Mouse (Mus musculus): ENCODE data around the gene Ngfr. TPM values are rescaled to one million over a fixed set of nuclear protein-coding genes. Genes with fewer than 3 reads are reported as not detected.

Ngfr gene
- polyA plus RNA-seq, 1 experiment from 2014 or later: 13.7 TPM

DNA sequence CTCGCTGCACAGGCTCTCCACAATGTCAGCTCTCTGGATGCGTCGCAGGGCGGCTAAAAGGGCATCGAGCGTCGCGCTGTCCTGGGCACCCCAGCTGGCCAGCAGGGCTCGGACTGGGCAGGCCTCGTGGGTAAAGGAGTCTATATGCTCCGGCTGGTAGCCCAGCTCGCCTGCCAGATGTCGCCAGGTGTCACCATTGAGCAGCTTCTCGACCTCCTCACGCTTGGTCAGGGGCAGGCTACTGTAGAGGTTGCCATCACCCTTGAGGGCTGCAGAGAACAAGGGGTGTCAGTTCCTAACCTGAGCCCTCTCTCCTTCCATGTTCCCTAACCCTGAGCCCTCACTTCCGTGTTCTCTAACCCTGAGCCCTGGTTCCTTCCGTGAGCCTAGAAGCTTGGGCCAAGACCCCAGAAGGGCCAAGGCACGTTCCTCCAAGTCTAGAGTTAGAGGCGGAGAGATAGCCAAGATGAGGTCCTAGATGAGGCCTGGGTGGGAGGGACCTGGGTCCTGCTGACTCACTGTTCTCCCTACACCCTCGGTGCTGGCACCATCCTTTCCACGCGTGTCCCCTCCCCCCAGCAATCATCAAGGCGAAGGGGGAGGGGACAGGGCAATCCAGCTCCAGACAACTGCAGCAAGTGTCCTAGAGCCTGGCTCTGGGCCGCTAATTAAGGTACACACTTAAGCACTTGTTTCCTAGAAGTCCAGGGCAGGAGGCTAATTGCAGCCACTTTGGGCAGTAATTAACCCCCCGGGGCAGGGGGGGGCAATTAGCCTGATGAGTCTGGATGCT is 16.5 kb downstream of the Ngfr start:
- H3K27me3 ChIP-seq (ENCODE audit: control insufficient read depth, insufficient read depth, low read length): no peaks in the 10 kb centered on the region; the same call in 1 of the 2 replicates
- DNase-seq (ENCODE audit: low spot score) (no peak), ATAC-seq (replicated peaks; ENCODE audit: insufficient number of reproducible peaks, low FRiP score, low TSS enrichment, low read depth) (no peak)
- no peak overlapping the region; the same call in 1 of the 2 replicates for H3K4me2 ChIP-seq (ENCODE audit: low read depth, low read length)
- H3K9me3 ChIP-seq (replicated peaks; ENCODE audit: control insufficient read depth, low read length): no peaks in the 10 kb centered on the region
- H3K9ac ChIP-seq (replicated peaks; ENCODE audit: low read length): no peak overlapping the region
- H3K36me3 ChIP-seq (replicated peaks; ENCODE audit: control insufficient read depth, insufficient read depth, low read depth, low read length): no peaks in the 10 kb centered on the region
- H3K4me3 ChIP-seq (ENCODE audit: low read depth, low read length): no peak overlapping the region
- WGBS: 51% methylated on average over 25 of the region's 25 CpGs
- peaks cover 29% of the 10 kb centered on the region for H3K4me1 ChIP-seq (ENCODE audit: control insufficient read depth, insufficient read depth, low read length)
- no peak overlapping the region for H3K27ac ChIP-seq (replicated peaks; ENCODE audit: low read depth, low read length)

DNA sequence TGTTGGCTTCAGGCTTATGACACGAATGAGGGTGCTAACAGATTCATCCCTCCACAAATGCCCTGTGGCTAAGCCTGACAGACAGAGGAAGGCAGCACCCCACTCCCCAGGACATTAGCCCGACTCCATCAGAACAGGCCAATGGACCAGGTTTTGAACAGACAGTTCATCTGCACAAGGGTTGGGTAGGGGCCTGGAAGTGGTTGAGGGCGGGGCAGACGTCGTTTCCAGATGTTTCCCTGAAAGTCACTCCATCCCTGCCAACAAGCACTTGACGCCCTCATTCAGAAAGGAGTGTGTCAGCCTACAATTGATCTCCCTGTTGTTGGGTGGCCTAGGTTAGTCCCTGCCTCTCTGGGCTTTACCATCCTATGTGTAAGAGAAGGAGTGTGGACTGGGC is 17.6 kb downstream of the Ngfr start:
- no peak overlapping the region for H3K4me2 ChIP-seq (ENCODE audit: low read depth, low read length)
- peaks cover 21% of the 10 kb centered on the region for H3K4me1 ChIP-seq (ENCODE audit: control insufficient read depth, insufficient read depth, low read length)
- H3K27me3 ChIP-seq (ENCODE audit: control insufficient read depth, insufficient read depth, low read length): no peaks in the 10 kb centered on the region; the same call in 1 of the 2 replicates
- WGBS: 78% methylated on average over 6 of the region's 6 CpGs
- H3K4me3 ChIP-seq (ENCODE audit: low read depth, low read length): no peak overlapping the region
- H3K9ac ChIP-seq (replicated peaks; ENCODE audit: low read length): no peak overlapping the region
- no peak for ATAC-seq (replicated peaks; ENCODE audit: insufficient number of reproducible peaks, low FRiP score, low TSS enrichment, low read depth)
- no peaks in the 10 kb centered on the region for H3K36me3 ChIP-seq (replicated peaks; ENCODE audit: control insufficient read depth, insufficient read depth, low read depth, low read length)
- H3K9me3 ChIP-seq (replicated peaks; ENCODE audit: control insufficient read depth, low read length): no peaks in the 10 kb centered on the region
- H3K27ac ChIP-seq (replicated peaks; ENCODE audit: low read depth, low read length): no peak overlapping the region
- no peak for DNase-seq (ENCODE audit: low spot score)

DNA sequence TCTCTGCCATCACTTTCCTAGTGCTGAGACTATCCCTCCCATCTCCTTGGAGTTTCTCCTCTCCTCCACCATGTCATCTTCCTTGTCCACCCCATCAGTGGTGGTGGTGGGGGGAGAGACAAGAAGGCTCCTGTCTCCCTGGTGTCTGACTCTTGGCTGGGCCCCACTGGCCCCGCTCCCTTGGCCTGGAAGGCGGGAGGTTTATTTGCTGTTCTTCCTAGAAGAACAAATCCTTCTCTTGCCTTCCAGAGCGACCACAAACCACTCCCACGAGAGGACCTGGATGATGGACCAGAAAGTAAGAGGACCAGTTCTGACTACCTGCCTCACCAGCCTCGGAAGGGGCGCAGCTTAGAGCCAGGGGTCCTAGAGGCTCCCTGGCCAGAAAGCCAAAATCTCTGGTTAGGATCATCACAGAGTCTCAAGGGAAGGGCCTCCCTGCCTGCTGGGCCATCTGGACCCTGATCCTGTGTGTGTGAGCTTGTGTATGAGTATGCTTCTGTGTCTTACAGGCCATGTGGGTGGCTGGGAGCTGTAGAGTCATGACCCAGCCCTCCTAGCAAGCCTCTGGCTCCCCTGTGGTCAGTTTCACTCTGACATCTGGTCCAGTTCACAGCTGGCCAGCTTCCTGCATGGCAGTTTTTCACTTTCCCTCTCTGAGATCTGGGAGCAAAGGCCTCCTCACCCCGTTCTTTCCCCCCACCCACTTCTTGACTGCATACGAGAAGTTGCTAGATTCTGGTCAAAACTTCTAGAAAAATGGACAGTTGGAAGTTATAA is 19.4 kb downstream of the Ngfr start:
- no peak for DNase-seq (ENCODE audit: low spot score)
- H3K9ac ChIP-seq (replicated peaks; ENCODE audit: low read length): 0 out of 2 replicates have a peak overlapping the region, but pooled peaks have one; percentile 25
- no peak overlapping the region for H3K4me3 ChIP-seq (ENCODE audit: low read depth, low read length)
- H3K4me2 ChIP-seq (ENCODE audit: low read depth, low read length): no peak overlapping the region
- no peaks in the 10 kb centered on the region; the same call in 1 of the 2 replicates for H3K27me3 ChIP-seq (ENCODE audit: control insufficient read depth, insufficient read depth, low read length)
- 56% methylated on average over 8 of the region's 8 CpGs for WGBS
- no peaks in the 10 kb centered on the region for H3K36me3 ChIP-seq (replicated peaks; ENCODE audit: control insufficient read depth, insufficient read depth, low read depth, low read length)
- H3K27ac ChIP-seq (replicated peaks; ENCODE audit: low read depth, low read length): no peak overlapping the region
- no peaks in the 10 kb centered on the region for H3K9me3 ChIP-seq (replicated peaks; ENCODE audit: control insufficient read depth, low read length)
- peaks cover 19% of the 10 kb centered on the region for H3K4me1 ChIP-seq (ENCODE audit: control insufficient read depth, insufficient read depth, low read length)
- ATAC-seq (replicated peaks; ENCODE audit: insufficient number of reproducible peaks, low FRiP score, low TSS enrichment, low read depth): no peak

DNA sequence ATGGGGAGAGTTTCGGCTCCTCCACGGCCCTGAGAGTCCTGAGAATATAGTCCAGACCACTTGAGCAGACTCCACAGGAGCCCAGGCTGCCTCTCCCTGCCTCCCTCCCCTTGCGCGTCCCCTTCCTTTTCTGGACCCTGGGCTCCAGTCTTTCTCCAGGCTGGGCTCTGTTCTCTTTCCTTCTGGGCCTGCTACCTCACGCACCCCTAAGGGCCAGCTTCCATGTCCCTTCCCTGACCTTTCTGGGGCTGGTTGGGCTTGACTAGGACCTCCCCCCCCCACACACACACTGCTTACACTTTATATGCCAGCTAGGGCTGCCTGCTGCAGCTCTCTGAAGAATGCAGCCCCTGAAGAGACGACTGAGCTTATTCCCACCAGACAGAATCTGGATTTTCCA is 20.2 kb downstream of the Ngfr start:
- ATAC-seq (replicated peaks; ENCODE audit: insufficient number of reproducible peaks, low FRiP score, low TSS enrichment, low read depth) (no peak), DNase-seq (ENCODE audit: low spot score) (no peak)
- Histone ChIP-seq H3K27me3 (ENCODE audit: control insufficient read depth, insufficient read depth, low read length) (no peaks in the 10 kb centered on the region; the same call in 1 of the 2 replicates), H3K4me1 (ENCODE audit: control insufficient read depth, insufficient read depth, low read length) (peaks cover 16% of the 10 kb centered on the region), H3K9me3 (replicated peaks; ENCODE audit: control insufficient read depth, low read length) (no peaks in the 10 kb centered on the region), H3K27ac (replicated peaks; ENCODE audit: low read depth, low read length) (no peak overlapping the region), H3K36me3 (replicated peaks; ENCODE audit: control insufficient read depth, insufficient read depth, low read depth, low read length) (no peaks in the 10 kb centered on the region), H3K4me3 (ENCODE audit: low read depth, low read length) (no peak overlapping the region), H3K9ac (replicated peaks; ENCODE audit: low read length) (no peak overlapping the region), H3K4me2 (ENCODE audit: low read depth, low read length) (no peak overlapping the region)
- WGBS: 46% methylated on average over 6 of the region's 6 CpGs

DNA sequence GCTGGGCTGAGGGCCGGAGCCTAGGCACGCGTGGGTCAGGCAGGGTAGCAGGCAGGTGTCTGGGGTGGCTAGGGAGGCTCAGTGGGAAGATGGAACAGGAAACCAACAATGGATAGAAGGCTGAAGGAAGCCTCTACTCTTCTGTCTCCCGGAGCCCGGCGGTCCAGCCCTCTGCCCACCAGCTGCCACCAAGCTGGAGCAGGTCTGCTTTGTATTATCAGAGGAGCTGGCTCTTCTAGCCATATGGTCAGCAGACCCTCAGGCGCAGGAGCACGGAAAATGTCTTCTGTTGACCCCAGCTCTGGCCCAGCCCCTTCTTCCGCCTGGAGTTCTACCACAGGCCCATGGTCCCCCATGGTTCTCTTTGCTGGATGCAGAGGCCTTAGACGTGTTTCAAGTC is 22.2 kb downstream of the Ngfr start:
- 52% methylated on average over 10 of the region's 10 CpGs for WGBS
- Histone ChIP-seq H3K4me2 (ENCODE audit: low read depth, low read length) (no peak overlapping the region), H3K9ac (replicated peaks; ENCODE audit: low read length) (no peak overlapping the region), H3K27ac (replicated peaks; ENCODE audit: low read depth, low read length) (no peak overlapping the region), H3K4me1 (ENCODE audit: control insufficient read depth, insufficient read depth, low read length) (peaks cover 8% of the 10 kb centered on the region), H3K36me3 (replicated peaks; ENCODE audit: control insufficient read depth, insufficient read depth, low read depth, low read length) (no peaks in the 10 kb centered on the region), H3K27me3 (ENCODE audit: control insufficient read depth, insufficient read depth, low read length) (no peaks in the 10 kb centered on the region; the same call in 1 of the 2 replicates), H3K4me3 (ENCODE audit: low read depth, low read length) (no peak overlapping the region), H3K9me3 (replicated peaks; ENCODE audit: control insufficient read depth, low read length) (no peaks in the 10 kb centered on the region)
- ATAC-seq (replicated peaks; ENCODE audit: insufficient number of reproducible peaks, low FRiP score, low TSS enrichment, low read depth): no peak; the same call in 1 of the 2 replicates
- DNase-seq (ENCODE audit: low spot score): peak; percentile 36

DNA sequence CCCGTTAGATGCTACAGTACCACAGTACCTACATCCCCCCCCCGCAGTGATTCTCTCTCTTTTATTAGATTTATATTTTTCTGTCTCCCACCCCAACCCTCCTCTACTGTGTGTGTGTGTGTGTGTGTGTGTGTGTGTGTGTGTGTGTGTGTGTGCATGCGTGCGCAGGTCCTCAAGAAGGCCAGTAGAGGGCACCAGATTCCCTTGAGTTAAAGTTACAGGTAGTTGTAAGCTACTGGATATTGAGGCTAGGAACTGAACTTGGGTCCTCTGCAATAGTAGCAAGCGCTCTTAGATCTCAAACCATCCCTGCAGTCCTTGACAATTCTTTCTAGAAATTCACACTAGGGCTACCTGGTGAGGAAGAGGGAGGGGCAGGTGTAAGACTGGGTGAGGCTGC is 23.7 kb downstream of the Ngfr start:
- Histone ChIP-seq H3K27ac (replicated peaks; ENCODE audit: low read depth, low read length) (no peak overlapping the region), H3K9me3 (replicated peaks; ENCODE audit: control insufficient read depth, low read length) (no peaks in the 10 kb centered on the region), H3K4me3 (ENCODE audit: low read depth, low read length) (no peak overlapping the region), H3K4me1 (ENCODE audit: control insufficient read depth, insufficient read depth, low read length) (peaks cover 8% of the 10 kb centered on the region; the same call in 1 of the 2 replicates), H3K36me3 (replicated peaks; ENCODE audit: control insufficient read depth, insufficient read depth, low read depth, low read length) (no peaks in the 10 kb centered on the region), H3K27me3 (ENCODE audit: control insufficient read depth, insufficient read depth, low read length) (no peaks in the 10 kb centered on the region), H3K9ac (replicated peaks; ENCODE audit: low read length) (no peak overlapping the region), H3K4me2 (ENCODE audit: low read depth, low read length) (no peak overlapping the region)
- DNase-seq (ENCODE audit: low spot score) (no peak), ATAC-seq (replicated peaks; ENCODE audit: insufficient number of reproducible peaks, low FRiP score, low TSS enrichment, low read depth) (no peak)
- WGBS: over 99% methylated on average over 5 of the region's 5 CpGs

DNA sequence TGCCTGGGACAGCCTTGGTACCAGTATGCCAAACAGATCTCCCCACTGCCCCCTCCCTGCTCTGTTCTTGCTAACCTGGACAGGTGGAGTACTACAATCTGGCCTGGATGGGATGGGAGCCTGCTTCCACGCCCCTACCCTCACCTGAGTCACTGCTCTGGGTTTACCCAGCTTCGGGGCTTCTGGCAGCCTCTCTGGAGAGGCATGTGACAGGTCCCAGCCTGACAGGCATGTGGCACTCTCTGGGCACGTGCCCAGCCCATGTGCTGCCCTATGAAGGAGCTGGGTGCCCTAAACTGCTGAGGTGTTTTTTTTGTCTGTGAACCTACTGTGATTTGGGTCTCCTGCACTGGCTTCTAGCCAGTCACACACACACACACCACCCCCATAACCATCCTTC is 26.8 kb downstream of the Ngfr start:
- no peaks in the 10 kb centered on the region for H3K4me1 ChIP-seq (ENCODE audit: control insufficient read depth, insufficient read depth, low read length)

DNA sequence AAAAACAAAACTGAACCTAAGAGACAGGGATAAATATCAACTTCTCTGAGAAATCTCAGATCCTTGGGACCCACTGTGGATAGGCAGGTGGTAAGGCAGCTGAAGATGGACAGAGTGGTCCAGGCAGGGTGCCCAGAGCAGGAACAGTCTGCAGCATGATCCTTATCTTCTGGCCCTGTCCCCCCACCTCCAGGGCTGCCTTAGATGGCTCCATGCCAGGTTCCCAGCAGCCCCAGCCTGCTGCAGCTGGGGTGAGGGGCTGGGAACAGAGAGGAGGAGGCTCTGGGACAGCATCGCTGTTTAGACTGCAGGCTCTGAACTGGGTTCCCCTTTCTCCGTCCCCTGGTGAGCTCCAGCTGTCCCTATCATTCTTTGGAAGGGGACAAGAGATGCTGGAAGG is 27.8 kb downstream of the Ngfr start:
- no peak overlapping the region for H3K4me3 ChIP-seq (ENCODE audit: low read depth, low read length)
- H3K4me2 ChIP-seq (ENCODE audit: low read depth, low read length): no peak overlapping the region
- ATAC-seq (replicated peaks; ENCODE audit: insufficient number of reproducible peaks, low FRiP score, low TSS enrichment, low read depth) (no peak), DNase-seq (ENCODE audit: low spot score) (no peak)
- H3K27ac ChIP-seq (replicated peaks; ENCODE audit: low read depth, low read length): no peak overlapping the region
- peaks cover 4% of the 10 kb centered on the region; the same call in 1 of the 2 replicates for H3K4me1 ChIP-seq (ENCODE audit: control insufficient read depth, insufficient read depth, low read length)
- no peak overlapping the region for H3K9ac ChIP-seq (replicated peaks; ENCODE audit: low read length)
- H3K9me3 ChIP-seq (replicated peaks; ENCODE audit: control insufficient read depth, low read length): no peaks in the 10 kb centered on the region
- WGBS: 89% methylated on average over 2 of the region's 2 CpGs
- no peaks in the 10 kb centered on the region for H3K27me3 ChIP-seq (ENCODE audit: control insufficient read depth, insufficient read depth, low read length)
- no peaks in the 10 kb centered on the region for H3K36me3 ChIP-seq (replicated peaks; ENCODE audit: control insufficient read depth, insufficient read depth, low read depth, low read length)

More for the DNA sequence above, 26.8 kb downstream of the Ngfr start:
- H3K4me2 ChIP-seq (ENCODE audit: low read depth, low read length): no peak overlapping the region
- WGBS: 67% methylated on average over 3 of the region's 3 CpGs
- H3K27ac ChIP-seq (replicated peaks; ENCODE audit: low read depth, low read length): no peak overlapping the region
- no peaks in the 10 kb centered on the region for H3K9me3 ChIP-seq (replicated peaks; ENCODE audit: control insufficient read depth, low read length)
- no peak overlapping the region for H3K9ac ChIP-seq (replicated peaks; ENCODE audit: low read length)
- H3K4me3 ChIP-seq (ENCODE audit: low read depth, low read length): no peak overlapping the region
- DNase-seq (ENCODE audit: low spot score): no peak
- ATAC-seq (replicated peaks; ENCODE audit: insufficient number of reproducible peaks, low FRiP score, low TSS enrichment, low read depth): no peak
- no peaks in the 10 kb centered on the region for H3K36me3 ChIP-seq (replicated peaks; ENCODE audit: control insufficient read depth, insufficient read depth, low read depth, low read length)
- no peaks in the 10 kb centered on the region for H3K27me3 ChIP-seq (ENCODE audit: control insufficient read depth, insufficient read depth, low read length)

Data from embryonic facial prominence, embryonic 11.5 days (tissue).